Mouse (Mus musculus) left cerebral cortex, postnatal 25 days (tissue): Measurements from ENCODE around the gene Catsper3. TPM values are rescaled to one million over a fixed set of nuclear protein-coding genes. Genes with fewer than 3 reads are reported as not detected.

Experiments
- DNase-seq, 2 experiments: peaks; one replicate each; pipeline ENCODE4 v3.0.0; 2022; ENCODE audit warnings: low spot score in 2 of 2, mixed read lengths in 1 of 2
- intact Hi-C: fragments of 180-260 bp; cut with DNase I; formaldehyde crosslinking; loops from one replicate; pipeline ENCODE4 v1.15.1; 2025
- total RNA-seq, 2 experiments: library from RNA; stranded (reverse); gene quantifications; 2 replicates each; pipeline ENCODE4 v1.2.3; 2021

Gene Catsper3
- under 1 TPM; 0.34 to 0.53 TPM for total RNA-seq

- intact Hi-C loops = no loop called here
- DNase-seq = no peak
Observed at GRCm38 (mm10) chr13:55784268-55784667, at the start of gene Catsper3. Catsper3 (plus strand) TSS chr13:55784568.

GRCm38 (mm10) chr13:55737885-55738284, 46.5 kb upstream of the Catsper3 start:
- DNase-seq = no peak
- intact Hi-C loops = no loop called here

GRCm38 (mm10) chr13:55742306-55742705, 42.1 kb upstream of the Catsper3 start:
- intact Hi-C loops = loop anchor here (10.0 kb wide), 1 partner anchor 322 kb away; no protein-coding TSS in a partner anchor
- peak in 1 of 2 experiments; percentile 45 for DNase-seq

- intact Hi-C loops = no loop called here
- no peak for DNase-seq
Observed at GRCm38 (mm10) chr13:55754380-55754779, 30.0 kb upstream of the Catsper3 start.

GRCm38 (mm10) chr13:55756789-55757188, 27.6 kb upstream of the Catsper3 start:
- DNase-seq = no peak
- intact Hi-C loops = no loop called here

GRCm38 (mm10) chr13:55757645-55758044, 26.7 kb upstream of the Catsper3 start:
- intact Hi-C loops = no loop called here
- DNase-seq = no peak

GRCm38 (mm10) chr13:55760576-55760975, 23.8 kb upstream of the Catsper3 start:
- intact Hi-C loops = no loop called here
- no peak for DNase-seq

- DNase-seq = no peak
- intact Hi-C loops = no loop called here
Observed at GRCm38 (mm10) chr13:55761486-55761885, 22.9 kb upstream of the Catsper3 start.

GRCm38 (mm10) chr13:55774352-55774751, 10.0 kb upstream of the Catsper3 start:
- no peak for DNase-seq
- intact Hi-C loops = no loop called here

GRCm38 (mm10) chr13:55775056-55775455, 9.3 kb upstream of the Catsper3 start:
- intact Hi-C loops = no loop called here
- DNase-seq = no peak

- intact Hi-C loops = no loop called here
- no peak for DNase-seq
Observed at GRCm38 (mm10) chr13:55786120-55786519, 1.8 kb downstream of the Catsper3 start.

GRCm38 (mm10) chr13:55801246-55801645, 16.9 kb downstream of the Catsper3 start:
- no peak for DNase-seq
- intact Hi-C loops = no loop called here

- intact Hi-C loops = no loop called here
Observed at GRCm38 (mm10) chr13:55803973-55804372, 19.6 kb downstream of the Catsper3 start.

GRCm38 (mm10) chr13:55809041-55809623, 24.8 kb downstream of the Catsper3 start:
- intact Hi-C loops = no loop called here
- no peak for DNase-seq

More at GRCm38 (mm10) chr13:55803973-55804372, 19.6 kb downstream of the Catsper3 start:
- no peak for DNase-seq

GRCm38 (mm10) chr13:55809707-55810106, 25.3 kb downstream of the Catsper3 start:
- DNase-seq = no peak
- intact Hi-C loops = no loop called here

GRCm38 (mm10) chr13:55810947-55811346, 26.6 kb downstream of the Catsper3 start:
- DNase-seq = peak in 1 of 2 experiments; percentile 40
- intact Hi-C loops = no loop called here

GRCm38 (mm10) chr13:55813490-55814016, 29.2 kb downstream of the Catsper3 start:
- no peak for DNase-seq
- intact Hi-C loops = no loop called here

GRCm38 (mm10) chr13:55814834-55815233, 30.5 kb downstream of the Catsper3 start:
- intact Hi-C loops = no loop called here
- no peak for DNase-seq

GRCm38 (mm10) chr13:55822499-55822898, 38.1 kb downstream of the Catsper3 start:
- intact Hi-C loops = no loop called here
- no peak for DNase-seq

- intact Hi-C loops = no loop called here
- DNase-seq = no peak
Observed at GRCm38 (mm10) chr13:55824151-55824945, 40.0 kb downstream of the Catsper3 start.

GRCm38 (mm10) chr13:55825245-55825681, 40.9 kb downstream of the Catsper3 start:
- intact Hi-C loops = loop anchor here (5.0 kb wide), 1 partner anchor 432 kb away; no protein-coding TSS in a partner anchor
- DNase-seq = no peak
